Mouse (Mus musculus): Measurements from ENCODE around the gene Ccdc33. TPM values are rescaled to one million over a fixed set of nuclear protein-coding genes. Genes with fewer than 3 reads are reported as not detected.

Gene Ccdc33
- polyA plus RNA-seq, 1 experiment from 2014 or later = 0.16 TPM

DNA sequence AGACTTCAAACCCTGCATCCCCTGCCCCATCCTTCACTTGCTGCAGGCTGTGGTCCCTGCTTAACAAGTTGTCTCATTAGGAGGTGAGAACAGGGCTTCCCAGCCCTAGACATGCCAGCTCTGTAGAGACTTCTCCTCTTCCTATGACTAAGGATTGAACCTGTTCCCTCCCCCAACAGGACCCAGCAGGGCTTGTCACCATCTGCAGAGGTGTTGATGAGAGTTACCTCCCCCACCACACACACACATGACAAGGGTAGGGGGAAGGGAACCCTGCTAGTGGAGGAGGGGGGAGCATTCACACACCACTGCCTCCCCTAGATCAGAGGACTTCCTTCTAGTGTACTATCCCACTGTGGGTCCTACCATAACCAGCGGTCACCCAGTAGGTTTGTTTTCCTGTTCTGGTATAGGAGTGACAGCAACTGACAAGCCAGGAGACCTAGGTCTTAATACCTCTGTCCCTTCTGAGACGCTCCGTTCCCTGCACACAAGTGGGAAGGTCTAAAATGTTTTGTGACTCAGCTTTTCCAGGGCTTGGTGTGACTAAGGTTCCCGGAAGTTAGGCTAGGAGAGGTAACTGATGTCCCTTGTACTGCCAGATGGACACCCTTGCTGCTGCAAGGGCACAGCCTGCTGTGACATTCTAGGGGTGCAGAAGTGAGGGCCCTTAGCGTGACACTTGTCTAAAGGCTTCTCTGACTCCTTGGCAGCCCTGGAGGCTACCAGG, 18.6 kb downstream of the Ccdc33 start:
- 77% methylated on average over 5 of the region's 5 CpGs for WGBS
- no peak overlapping the region for H3K4me3 ChIP-seq (ENCODE audit: low read depth, low read length)
- H3K27ac ChIP-seq (ENCODE audit: low read depth, low read length) = no peak overlapping the region
- no peak for TF ChIP-seq CTCF (IDR thresholded peaks at IDR 0.05; ENCODE audit: low read depth)
- H3K9me3 ChIP-seq (ENCODE audit: control insufficient read depth) = no peaks in the 10 kb centered on the region
- H3K9ac ChIP-seq (ENCODE audit: low read depth, low read length) = no peak overlapping the region
- no peaks in the 10 kb centered on the region for H3K4me1 ChIP-seq (replicated peaks; ENCODE audit: control insufficient read depth, insufficient read depth, low read length)
- no peak for ATAC-seq
- H3K4me2 ChIP-seq (replicated peaks; ENCODE audit: low read depth) = no peak overlapping the region
- no peaks in the 10 kb centered on the region for H3K27me3 ChIP-seq (replicated peaks; ENCODE audit: control insufficient read depth, insufficient read depth, low read length)
- no peaks in the 10 kb centered on the region for H3K36me3 ChIP-seq (ENCODE audit: control insufficient read depth, insufficient read depth)

DNA sequence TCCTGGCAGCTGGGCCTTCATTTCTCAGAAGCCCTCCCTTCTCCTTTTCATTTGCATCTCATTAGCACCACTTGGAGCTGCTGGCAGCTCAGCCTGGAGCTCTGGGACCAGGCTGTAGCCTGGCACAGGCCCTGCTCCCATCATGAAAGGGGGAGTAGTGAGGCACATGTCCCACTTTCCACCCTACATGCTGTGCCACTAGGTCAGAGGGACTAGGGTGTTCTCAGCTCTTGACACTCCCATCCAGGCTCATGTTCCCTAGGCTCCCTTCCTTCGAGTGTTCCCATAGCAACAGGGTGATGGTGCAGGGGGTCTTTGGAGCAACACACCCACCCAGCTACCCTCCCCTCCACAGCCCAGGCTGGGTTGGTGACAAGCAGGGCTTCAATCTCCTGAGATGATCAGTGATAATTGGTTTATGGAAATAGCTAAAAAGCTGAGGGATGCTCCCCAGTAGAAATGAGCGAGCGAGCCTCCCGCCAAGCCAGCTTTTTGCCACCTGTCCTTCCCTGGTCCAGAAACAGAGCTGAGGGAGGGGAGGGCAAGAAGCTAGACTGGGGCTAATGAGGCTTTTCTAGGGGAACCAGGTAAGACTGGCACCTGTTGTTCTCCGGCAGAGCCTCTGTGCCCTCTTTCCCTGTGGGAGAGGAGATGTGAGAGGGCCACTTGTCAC, 21.9 kb downstream of the Ccdc33 start:
- Histone ChIP-seq H3K36me3 (ENCODE audit: control insufficient read depth, insufficient read depth) (no peaks in the 10 kb centered on the region), H3K4me1 (replicated peaks; ENCODE audit: control insufficient read depth, insufficient read depth, low read length) (no peaks in the 10 kb centered on the region), H3K4me3 (ENCODE audit: low read depth, low read length) (no peak overlapping the region), H3K4me2 (replicated peaks; ENCODE audit: low read depth) (no peak overlapping the region), H3K9ac (ENCODE audit: low read depth, low read length) (no peak overlapping the region), H3K27me3 (replicated peaks; ENCODE audit: control insufficient read depth, insufficient read depth, low read length) (no peaks in the 10 kb centered on the region), H3K27ac (ENCODE audit: low read depth, low read length) (no peak overlapping the region), H3K9me3 (ENCODE audit: control insufficient read depth) (no peaks in the 10 kb centered on the region)
- no peak for ATAC-seq
- no peak for TF ChIP-seq CTCF (IDR thresholded peaks at IDR 0.05; ENCODE audit: low read depth)
- WGBS = 72% methylated on average over 5 of the region's 5 CpGs

DNA sequence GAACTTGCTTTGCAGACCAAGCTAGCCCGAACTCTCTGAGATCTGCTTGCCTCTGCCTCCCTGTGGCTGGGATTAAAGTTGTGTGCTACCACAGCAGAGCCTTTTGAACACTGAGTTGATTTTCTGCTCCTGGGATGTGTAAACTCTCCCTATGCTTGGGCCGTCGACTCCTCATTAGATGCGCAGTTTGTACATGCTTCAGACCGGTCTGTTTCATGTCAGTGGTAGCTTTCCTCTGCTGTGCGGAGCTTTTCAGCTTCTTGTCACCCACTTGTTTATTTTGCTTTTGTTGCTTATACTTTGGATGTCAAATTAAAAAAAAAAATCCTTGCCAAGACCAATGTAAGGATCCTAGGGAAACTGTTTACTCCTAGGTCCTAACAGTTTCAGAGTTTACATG, 22.6 kb downstream of the Ccdc33 start:
- 64% methylated on average over 6 of the region's 6 CpGs for WGBS
- 0 out of 2 replicates have a peak, but pooled peaks have one; percentile 12 for TF ChIP-seq CTCF (IDR thresholded peaks at IDR 0.05; ENCODE audit: low read depth)
- Histone ChIP-seq H3K4me1 (replicated peaks; ENCODE audit: control insufficient read depth, insufficient read depth, low read length) (no peaks in the 10 kb centered on the region), H3K27ac (ENCODE audit: low read depth, low read length) (no peak overlapping the region), H3K4me3 (ENCODE audit: low read depth, low read length) (no peak overlapping the region), H3K9me3 (ENCODE audit: control insufficient read depth) (no peaks in the 10 kb centered on the region), H3K9ac (ENCODE audit: low read depth, low read length) (no peak overlapping the region), H3K4me2 (replicated peaks; ENCODE audit: low read depth) (no peak overlapping the region), H3K36me3 (ENCODE audit: control insufficient read depth, insufficient read depth) (no peaks in the 10 kb centered on the region), H3K27me3 (replicated peaks; ENCODE audit: control insufficient read depth, insufficient read depth, low read length) (no peaks in the 10 kb centered on the region)
- no peak for ATAC-seq

DNA sequence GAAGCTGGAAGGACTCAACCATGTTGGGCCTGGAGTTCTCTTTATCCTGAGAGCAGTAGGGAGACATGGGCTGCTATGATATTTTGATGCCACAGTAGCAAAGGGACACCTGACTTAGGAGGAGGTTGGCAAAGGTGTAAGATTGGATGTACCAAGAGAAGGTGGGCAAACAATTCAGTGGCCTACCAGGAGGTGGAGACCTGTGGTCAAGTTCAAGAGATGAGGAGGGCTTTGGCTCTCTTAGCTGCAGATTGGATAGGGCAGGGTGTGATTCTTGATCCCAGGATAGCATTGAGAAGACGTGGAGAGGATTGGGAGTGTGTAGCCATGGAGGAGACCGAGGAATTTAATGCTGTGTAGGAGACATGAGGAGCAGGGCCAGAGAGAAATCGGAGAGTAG, 24.8 kb downstream of the Ccdc33 start:
- no peak for ATAC-seq
- no peak overlapping the region for H3K4me2 ChIP-seq (replicated peaks; ENCODE audit: low read depth)
- TF ChIP-seq CTCF (IDR thresholded peaks at IDR 0.05; ENCODE audit: low read depth) = peak; percentile 39; the same call in 1 of the 2 replicates
- no peak overlapping the region for H3K27ac ChIP-seq (ENCODE audit: low read depth, low read length)
- H3K9me3 ChIP-seq (ENCODE audit: control insufficient read depth) = no peaks in the 10 kb centered on the region
- no peak overlapping the region for H3K9ac ChIP-seq (ENCODE audit: low read depth, low read length)
- no peaks in the 10 kb centered on the region for H3K27me3 ChIP-seq (replicated peaks; ENCODE audit: control insufficient read depth, insufficient read depth, low read length)
- WGBS = 70% methylated on average over 3 of the region's 3 CpGs
- no peak overlapping the region for H3K4me3 ChIP-seq (ENCODE audit: low read depth, low read length)
- H3K36me3 ChIP-seq (ENCODE audit: control insufficient read depth, insufficient read depth) = no peaks in the 10 kb centered on the region
- no peaks in the 10 kb centered on the region for H3K4me1 ChIP-seq (replicated peaks; ENCODE audit: control insufficient read depth, insufficient read depth, low read length)

DNA sequence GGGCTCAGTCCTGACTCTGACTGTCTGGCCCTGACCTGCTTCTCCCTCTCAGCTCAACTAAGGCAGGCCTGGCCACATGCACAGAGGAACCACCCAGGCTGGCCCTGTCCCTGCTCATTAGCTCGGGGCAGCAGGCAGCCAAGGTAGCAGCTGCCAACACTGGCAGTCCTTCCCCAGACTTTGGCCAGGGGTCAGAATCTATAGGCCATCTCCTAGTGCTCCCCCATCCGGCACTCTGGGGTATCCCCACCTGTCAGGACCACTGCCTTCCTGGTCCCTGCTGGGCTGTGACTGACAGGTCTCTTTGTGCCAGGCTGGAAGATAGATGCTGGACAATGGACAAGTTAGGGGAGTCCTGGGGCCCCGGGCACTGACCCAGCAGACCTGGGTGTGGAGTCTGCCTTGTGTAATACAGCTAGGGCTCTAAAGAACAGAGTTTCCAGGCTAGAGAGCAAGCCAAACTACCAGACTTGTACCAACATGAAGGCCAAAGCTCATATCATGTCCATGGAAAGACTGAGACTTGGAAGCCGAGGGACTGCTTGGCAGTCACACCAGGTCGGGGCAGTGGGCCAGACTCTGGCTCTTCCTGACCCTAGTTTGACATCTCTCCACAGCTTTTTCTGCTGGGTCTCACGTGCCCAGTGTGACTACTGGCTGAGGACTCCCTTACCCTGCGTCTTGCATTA, 25.9 kb downstream of the Ccdc33 start:
- 69% methylated on average over 7 of the region's 7 CpGs for WGBS
- Histone ChIP-seq H3K36me3 (ENCODE audit: control insufficient read depth, insufficient read depth) (no peaks in the 10 kb centered on the region), H3K9me3 (ENCODE audit: control insufficient read depth) (no peaks in the 10 kb centered on the region), H3K27ac (ENCODE audit: low read depth, low read length) (no peak overlapping the region), H3K27me3 (replicated peaks; ENCODE audit: control insufficient read depth, insufficient read depth, low read length) (no peaks in the 10 kb centered on the region), H3K9ac (ENCODE audit: low read depth, low read length) (no peak overlapping the region), H3K4me3 (ENCODE audit: low read depth, low read length) (no peak overlapping the region), H3K4me2 (replicated peaks; ENCODE audit: low read depth) (no peak overlapping the region), H3K4me1 (replicated peaks; ENCODE audit: control insufficient read depth, insufficient read depth, low read length) (no peaks in the 10 kb centered on the region)
- no peak for TF ChIP-seq CTCF (IDR thresholded peaks at IDR 0.05; ENCODE audit: low read depth)
- no peak for ATAC-seq
